Mouse (Mus musculus): ENCODE data around the gene Tmem104.

DNA sequence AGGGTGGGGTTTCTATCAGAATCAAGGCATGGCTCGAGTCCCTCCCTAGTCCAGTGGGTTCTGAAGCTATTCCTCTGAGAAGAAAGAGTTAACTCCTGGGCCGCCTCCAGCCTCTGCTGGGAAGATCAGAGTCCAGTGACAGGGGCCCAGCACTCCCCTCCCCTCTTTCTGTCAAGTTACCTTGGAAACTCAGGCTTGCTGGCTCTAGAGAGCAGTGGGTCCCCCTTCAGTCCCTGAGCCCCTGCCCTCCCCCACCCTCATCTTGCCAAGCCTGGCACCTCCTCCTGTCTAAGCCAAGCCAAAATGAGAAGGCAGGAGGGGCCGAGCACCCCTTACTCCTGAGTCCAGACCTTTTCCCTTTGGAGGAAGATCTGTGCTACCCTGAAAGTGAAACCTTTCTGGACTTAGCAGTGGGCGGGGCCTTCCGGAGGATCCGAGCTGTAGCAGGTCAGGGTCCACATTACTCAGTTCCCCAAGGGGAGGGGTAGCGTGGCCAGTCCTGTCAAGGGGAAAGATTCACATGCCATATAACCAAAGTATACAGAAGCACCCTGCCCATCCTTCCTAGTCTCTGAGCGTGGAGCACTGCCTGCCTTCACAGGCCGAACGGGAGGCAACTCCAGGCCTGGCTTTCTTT, 9.6 kb upstream of the Tmem104 start:
- TF ChIP-seq POLR2A (IDR thresholded peaks at IDR 0.05; ENCODE audit: borderline replicate concordance, extremely low read depth, low read depth, low read length) (no peak), CTCF (IDR thresholded peaks at IDR 0.05; ENCODE audit: insufficient read depth, low read length) (no peak)
